Mouse (Mus musculus) stomach, postnatal 0 days (tissue): ENCODE results near the gene Gna15.

Experiments used
- CTCF ChIP-seq: IDR thresholded peaks from 2 replicates; pipeline ENCODE4 v1.5.1; 2016; ENCODE audit warnings: antibody characterized with exemption, low read depth, mild to moderate bottlenecking, moderate library complexity
- EP300 ChIP-seq: optimal IDR thresholded peaks from 2 replicates; pipeline ENCODE3; 2016; ENCODE audit warnings: antibody characterized with exemption

DNA sequence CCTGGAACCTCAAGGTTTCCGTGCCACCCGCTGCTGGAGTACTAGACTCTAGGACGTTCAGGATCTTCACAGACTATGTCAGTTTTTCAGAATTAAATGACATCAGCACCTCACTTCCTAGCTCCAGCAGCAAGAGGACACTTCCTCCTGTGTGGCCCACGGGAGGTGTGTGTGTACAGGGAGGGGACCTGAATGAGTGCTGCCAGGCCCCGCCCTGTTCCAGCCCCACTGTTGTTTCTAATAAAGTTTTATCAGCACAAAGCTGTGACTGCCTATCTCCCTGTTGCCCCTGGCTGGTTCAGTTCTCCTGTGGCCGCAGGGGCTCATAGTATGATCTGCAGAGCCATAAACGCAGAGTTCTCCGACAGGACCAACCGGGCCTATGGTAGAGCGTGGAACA, 49.6 kb downstream of the Gna15 start:
- TF ChIP-seq CTCF: no peak
- no peak for TF ChIP-seq EP300
